Mouse (Mus musculus) brain, adult 2 months (tissue): ENCODE data around the gene Zcrb1.

Source experiments
- DNase-seq: peaks from one replicate; pipeline ENCODE4 v3.0.0; 2011; ENCODE audit warnings: low read depth, low spot score

The Zcrb1 gene

GRCm38 (mm10) chr15:93371838-93372237 is 26.3 kb downstream of the Zcrb1 start:
- DNase-seq, result no peak

DNA sequence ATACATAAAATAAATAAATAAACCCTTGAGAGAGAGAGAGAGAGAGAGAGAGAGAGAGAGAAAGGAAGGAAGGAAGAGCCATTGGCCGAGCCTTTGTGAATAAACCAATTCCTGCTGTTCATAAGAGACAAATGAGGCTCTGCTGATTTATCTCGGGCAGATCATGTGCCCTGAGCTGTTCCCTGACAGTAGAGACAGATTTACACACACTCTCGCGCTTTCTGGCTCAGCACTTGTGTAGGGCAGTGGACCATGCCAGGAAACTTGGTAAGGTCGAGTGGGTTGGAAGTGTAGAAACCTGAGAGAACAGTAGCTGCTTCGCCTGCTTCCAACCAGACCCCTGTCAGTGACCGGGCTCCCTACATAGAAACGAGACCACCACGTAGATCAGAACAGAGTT is 29.6 kb downstream of the Zcrb1 start:
- DNase-seq, result no peak

DNA sequence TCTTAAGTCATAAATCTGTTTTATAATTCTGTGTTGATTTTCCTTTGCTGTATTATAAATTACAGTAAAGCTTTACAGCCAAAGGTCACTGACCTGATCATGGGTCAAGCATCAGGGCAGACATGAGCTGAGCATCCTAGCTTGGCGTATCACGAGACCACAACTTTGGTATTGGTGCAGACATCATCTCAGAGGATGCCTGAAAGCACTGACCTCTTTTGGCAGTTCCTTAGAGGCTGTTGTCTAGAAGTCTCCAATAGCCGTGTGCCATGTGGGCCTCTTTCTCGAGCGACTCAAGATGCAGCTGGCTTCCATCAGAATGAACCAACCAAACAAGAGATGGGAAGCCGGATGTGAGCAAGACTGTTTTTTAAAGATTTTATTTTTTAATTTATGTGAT is 32.6 kb downstream of the Zcrb1 start:
- no peak for DNase-seq

DNA sequence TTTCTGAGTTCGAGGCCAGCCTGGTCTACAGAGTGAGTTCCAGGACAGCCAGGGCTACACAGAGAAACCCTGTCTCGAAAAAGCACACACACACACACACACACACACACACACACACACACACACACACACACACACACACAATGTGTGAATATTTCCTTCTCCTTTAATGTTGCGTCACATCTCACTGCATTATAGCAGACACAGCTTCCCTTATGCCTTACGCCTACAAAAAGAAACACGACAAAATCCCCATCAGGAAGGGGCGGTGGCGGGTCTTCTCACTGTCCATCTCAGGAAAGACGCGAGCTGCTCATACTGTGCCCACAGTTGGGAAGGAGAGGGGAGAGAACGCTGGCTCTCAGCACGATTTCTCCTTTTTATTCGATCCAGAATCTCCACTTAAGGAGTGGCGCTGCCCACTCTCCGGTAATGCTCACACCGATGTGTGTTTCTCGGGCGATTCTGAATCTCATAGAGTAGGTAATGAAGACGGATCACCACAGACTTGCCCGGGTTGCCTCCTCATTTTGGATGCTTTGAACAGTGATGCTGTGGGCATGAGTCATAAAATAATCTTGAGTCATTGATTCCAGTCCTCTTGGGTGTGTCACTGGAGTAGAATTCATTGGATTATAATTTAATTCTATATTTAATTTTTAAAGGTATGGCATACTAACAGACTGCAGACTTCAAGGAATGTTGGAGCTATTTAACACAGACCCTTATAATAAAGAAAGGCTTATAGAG is 39.6 kb downstream of the Zcrb1 start:
- no peak for DNase-seq

DNA sequence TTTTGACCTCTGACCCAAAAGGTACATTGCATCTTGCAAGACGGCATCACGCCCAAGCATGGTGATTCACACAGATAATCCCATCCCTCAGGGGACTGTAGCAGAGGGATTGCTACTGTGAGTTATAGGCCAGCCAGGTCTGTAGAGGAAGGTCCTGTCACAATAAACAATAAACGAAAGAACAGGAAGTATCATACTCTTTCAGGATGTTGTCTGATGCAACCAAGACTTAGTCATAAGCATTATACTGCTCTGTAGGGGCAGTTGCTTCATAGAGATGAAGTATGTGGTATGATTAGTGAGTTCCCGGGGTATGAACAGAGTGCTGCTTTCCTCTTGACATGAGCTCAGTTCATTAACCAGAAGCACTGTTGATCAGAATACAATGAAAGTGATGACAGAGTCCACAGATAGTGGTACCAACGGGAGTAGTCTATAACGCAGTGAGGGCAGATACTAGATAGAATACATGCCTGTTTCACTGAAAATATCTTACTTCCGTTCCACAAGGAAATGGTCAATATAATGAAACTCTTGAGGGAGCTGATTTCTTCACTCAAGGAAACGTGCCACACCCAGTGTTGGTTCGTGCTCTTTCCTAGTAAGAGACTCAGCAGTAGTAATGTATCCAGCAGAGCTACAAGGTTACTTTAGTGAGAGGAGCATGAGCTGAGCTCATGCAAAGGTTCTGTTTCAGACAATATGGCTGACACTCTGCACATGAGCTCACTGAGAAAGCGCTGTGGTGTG is 57.3 kb downstream of the Zcrb1 start:
- DNase-seq, result no peak

GRCm38 (mm10) chr15:93336925-93337761 is 61.0 kb downstream of the Zcrb1 start, which contains the start of gene Yaf2:
TSS of gene Yaf2 (minus strand) at chr15:93336935.
- peak; percentile 95 for DNase-seq

GRCm38 (mm10) chr15:93336658-93336924 is 61.5 kb downstream of the Zcrb1 start:
- DNase-seq, result no peak
